Mouse (Mus musculus) fat pad, adult 2 months (tissue): Measurements from ENCODE around the gene Bmp5.
"Not testable (repeated sequence)": the region's sequence is repeated elsewhere in the genome, so short reads cannot be mapped to it uniquely, and the experiment has no call there.

Source experiments
- DNase-seq: peaks from one replicate; pipeline ENCODE4 v3.0.0-alpha.2; 2011; ENCODE audit warnings: low read depth, low spot score; ENCODE audit errors: extremely low read depth

The Bmp5 gene

GRCm38 (mm10) chr9:75775129-75775845, at the start of gene Bmp5:
Gene Bmp5, plus strand, starts transcription at chr9:75775364.
- no peak for DNase-seq

DNA sequence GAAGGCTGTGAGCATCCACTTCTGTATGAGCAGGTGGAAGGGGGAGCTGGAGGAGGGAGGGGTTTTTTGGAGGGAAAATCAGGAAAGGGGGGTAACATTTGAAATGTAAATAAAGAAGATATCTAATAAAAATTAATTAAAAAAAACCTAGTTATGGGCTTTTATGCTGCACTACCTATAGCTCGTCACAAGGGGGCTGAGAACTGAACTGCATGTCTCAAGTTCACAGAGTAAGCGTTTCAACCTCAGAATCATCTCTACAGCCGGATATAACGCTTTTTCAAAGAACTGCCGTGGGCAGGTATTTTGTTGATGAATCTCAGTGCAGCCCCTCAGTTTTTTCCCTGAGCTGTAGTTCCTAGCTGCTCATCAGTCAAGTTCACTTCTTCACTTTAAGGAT, 15.1 kb upstream of the Bmp5 start:
- DNase-seq, result no peak

DNA sequence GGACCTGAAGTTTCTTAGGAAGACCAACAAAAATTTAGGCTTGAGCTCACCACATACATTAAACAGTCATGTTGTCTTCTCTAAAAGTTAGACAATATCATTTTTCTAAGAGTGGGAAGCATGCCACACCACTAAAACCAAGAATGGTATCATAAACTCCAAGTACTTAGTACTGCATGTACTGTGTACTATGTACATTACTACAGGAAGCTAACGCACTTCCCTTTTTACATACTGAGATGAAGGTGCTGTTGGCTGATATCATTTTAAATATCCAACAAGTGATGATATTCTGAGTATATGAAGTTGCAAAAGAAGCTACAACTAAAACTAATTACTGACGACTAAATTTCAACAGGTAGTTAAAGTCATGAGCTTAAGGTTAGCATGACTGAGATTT, 13.6 kb upstream of the Bmp5 start:
- DNase-seq, result no peak

DNA sequence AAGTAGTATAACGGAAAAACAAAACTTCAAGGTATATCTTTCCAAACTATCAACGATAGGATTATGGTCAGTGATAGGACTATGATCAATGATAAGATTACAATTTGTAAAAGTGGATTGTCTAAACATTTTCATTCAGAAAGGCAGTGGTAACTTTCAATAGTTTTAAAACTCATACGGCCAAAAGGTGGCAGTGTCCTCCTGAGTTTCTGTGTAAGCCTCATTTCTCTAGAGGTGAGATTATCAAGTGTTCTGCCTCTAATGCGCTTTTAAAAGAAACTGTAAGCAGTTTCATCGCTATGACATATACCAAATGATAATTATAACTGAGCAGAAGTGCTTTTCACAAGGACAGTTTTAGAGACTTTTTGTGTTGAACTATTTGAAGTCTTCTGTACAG, 12.7 kb upstream of the Bmp5 start:
- DNase-seq, result no peak

DNA sequence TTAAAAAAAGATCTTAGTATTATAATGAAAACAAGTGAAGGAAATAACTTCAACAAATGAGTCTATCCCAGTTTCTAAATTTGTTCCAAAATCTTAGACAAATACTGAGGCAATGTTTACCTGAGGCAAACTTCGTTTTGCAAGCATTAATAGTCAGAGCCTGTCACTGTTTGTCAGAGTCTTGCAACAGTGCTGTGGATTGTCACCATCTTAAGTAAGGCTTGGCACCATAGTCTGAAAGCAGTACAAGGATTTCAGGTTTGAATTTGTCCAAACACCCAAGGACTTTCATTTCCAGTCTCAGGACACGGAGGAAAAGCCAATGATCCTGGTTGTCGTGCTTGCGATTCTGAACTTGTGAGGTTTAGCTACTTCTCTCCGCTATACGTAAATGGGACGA, 10.4 kb upstream of the Bmp5 start:
- DNase-seq, result peak; percentile 90

GRCm38 (mm10) chr9:75766521-75766920, 8.6 kb upstream of the Bmp5 start:
- DNase-seq, result no peak

GRCm38 (mm10) chr9:75769042-75769441, 6.1 kb upstream of the Bmp5 start:
- DNase-seq, result no peak

DNA sequence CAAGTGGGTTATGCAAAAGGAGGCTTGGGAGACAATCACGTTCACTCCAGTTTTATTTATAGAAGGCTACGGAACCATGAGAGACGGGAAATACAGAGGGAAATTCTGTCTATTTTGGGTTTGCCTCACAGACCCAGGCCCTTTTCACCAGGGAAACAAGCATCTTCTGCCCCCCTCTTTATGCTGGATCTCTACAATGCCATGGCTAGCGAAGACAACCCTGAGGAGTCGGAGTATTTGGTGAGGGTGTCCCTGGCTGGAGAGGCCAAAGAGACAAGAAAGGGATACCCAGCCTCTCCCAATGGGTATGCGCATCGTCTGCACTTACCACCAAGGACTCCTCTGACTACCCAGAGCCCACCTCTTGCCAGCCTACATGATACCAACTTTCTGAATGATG, 989 bp downstream of the Bmp5 start:
- no peak for DNase-seq

- DNase-seq, result no peak
Measured at GRCm38 (mm10) chr9:75778762-75779346, 3.7 kb downstream of the Bmp5 start.

GRCm38 (mm10) chr9:75780558-75781276, 5.6 kb downstream of the Bmp5 start:
- DNase-seq, result no peak

GRCm38 (mm10) chr9:75781600-75781999, 6.4 kb downstream of the Bmp5 start:
- no peak for DNase-seq

DNA sequence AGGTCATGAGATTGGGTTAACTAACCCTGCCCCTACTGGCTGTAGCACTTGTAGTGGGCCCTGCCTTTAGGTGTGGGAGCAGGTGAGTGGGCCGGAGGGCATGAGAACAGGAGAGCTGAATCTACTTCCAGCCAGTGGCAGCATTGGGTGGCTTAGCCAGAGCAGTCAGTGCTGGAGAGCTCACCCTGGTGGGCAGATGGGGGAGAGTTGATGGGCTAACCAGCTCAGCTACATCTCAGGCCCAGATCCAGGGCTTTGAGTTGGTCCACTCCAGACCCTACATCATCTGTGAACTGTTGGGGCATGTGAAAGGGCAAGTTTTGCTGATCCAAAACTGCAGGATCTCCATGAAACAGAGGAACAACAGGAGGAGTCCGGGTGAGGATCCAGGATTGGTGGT, 8.4 kb downstream of the Bmp5 start:
- DNase-seq, result no peak

DNA sequence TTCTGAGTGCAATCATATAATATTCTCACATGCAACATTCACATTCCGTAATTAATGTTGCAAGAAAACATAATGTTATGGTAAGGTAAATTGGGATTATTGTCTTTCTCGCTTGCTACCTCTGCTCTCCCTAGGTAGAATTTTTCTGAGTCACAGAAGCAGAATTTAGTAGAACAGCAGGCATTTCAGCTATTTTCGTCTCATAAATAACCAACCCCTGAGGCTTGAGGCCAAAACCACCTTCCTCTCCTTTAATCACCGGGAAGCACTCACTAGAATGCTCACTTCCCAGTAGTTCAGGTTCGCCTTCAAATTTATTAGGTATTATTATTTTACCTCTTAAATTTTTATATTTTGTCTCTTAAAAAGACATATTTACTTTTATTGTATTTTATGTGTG, 10.8 kb downstream of the Bmp5 start:
- DNase-seq, result no peak

GRCm38 (mm10) chr9:75787121-75787520, 12.0 kb downstream of the Bmp5 start:
- no peak for DNase-seq

- no peak for DNase-seq
Measured at GRCm38 (mm10) chr9:75789879-75790428, 14.8 kb downstream of the Bmp5 start.

DNA sequence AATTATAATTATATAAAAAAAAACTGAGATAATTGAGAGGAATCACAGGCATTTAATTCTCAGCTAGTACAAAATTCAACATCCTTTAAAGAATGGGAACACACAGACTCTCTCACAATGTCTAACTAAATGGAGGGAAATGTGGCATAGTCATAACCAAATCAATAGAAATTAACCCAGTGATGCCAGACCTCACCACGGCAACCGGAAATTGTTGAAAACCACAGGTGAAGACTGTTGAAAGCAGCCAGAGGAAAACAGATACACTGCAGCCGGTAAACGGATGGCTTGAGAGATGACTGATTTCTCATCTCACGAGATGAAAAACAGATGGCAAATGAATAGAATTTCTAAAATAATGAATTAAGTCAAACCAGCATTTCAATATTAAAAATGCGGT, 29.8 kb downstream of the Bmp5 start:
- DNase-seq, result no peak

DNA sequence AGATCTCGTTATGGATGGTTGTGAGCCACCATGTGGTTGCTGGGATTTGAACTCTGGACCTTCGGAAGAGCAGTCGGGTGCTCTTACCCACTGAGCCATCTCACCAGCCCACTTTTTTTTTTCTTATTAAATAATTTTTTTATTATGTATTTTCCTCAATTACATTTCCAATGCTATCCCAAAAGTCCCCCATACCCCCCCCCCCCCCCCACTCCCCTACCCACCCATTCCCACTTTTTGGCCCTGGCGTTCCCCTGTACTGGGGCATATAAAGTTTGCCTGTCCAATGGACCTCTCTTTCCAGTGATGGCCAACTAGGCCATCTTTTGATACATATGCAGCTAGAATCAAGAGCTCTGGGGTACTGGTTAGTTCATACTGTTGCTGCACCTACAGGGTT, 33.0 kb downstream of the Bmp5 start:
- DNase-seq, result not testable (repeated sequence)

- no peak for DNase-seq
Measured at GRCm38 (mm10) chr9:75808659-75809058, 33.5 kb downstream of the Bmp5 start.

GRCm38 (mm10) chr9:75815161-75815560, 40.0 kb downstream of the Bmp5 start:
- DNase-seq, result no peak

DNA sequence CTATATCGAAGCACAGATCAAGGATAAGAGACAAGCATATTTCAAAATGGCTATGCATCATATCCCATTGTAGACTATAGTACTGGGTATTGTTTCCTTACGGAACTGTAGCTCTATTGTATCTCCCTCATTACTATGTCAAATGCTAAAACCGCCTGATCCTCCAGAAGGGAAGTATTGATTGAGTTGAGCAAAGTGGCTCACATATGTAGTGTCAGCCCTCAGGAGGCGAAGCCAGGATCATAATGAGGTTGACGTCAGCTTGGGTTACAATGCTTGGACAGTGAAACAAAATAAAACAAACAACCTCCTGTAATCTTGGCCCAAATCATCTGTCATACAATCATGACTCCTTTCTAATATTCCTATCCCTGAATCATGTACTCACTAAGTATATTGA, 43.2 kb downstream of the Bmp5 start:
- DNase-seq, result no peak

DNA sequence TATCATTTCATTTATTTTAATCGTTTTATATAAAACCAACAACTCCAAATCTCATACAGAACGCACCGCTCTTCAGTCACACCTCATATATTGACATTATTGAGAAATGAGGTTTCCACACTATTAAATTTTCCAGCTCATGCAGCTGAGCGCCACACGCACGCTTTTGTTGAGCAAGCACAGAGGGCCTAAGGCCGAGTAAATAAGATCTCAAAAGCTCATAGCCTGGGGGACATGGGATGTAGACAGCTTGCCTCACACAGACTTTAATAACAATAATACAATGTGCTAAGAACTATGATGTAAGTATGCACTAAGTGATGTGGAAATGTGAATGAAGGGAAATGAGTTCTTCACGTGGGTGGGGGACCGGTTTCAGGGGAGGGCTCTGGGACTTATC, 57.3 kb downstream of the Bmp5 start:
- peak; percentile 40 for DNase-seq

DNA sequence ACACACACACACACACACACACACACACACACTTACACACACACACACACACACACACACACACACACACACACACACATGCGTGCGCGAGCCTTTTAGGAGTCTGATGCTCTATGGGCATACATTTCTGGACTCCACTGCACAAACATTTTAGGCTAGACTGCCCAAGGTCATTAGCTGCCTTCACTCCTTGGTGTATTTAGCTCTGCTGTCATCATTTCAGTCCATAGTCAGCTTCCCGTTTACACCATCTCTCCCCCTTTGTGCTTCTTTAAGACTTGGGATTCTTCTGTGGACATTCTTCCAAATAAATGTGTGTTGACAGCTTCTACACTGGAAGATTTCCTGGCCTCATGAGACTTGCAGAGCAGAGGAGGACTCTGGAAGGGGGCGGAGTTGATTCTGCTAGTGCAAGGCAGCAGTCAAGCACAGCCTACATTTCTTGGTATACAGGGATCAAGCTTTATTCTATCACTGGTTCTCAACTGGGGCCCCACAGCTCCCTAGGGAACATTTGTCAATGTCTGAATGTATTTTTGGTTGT, 58.1 kb downstream of the Bmp5 start:
- DNase-seq, result no peak
